Comparison of ENCODE assay signal across 36 mouse cellular contexts in genomic region chr6:128722959-128723358, GRCm38 (mm10). TPM values are rescaled to one million over a fixed set of nuclear protein-coding genes. Genes with fewer than 3 reads are reported as not detected.
"Had no signal": no experiment of that assay in that cellular context is flagged by ENCODE, and none has a peak within 500 bp of the region (broad histone marks: within the 10 kb centered on the region; RNA-seq: fewer than 3 reads in every experiment).

Gene Klrb1 (minus strand): TSS chr6:128723059.

- H3K4me3 ChIP-seq: left cerebral cortex, adult 2 months; limb, embryonic 10.5 days; limb, embryonic 12.5 days; limb, embryonic 13.5 days; limb, embryonic 15.5 days; liver, embryonic 12.5 days; liver, embryonic 13.5 days; liver, embryonic 15.5 days; lung, embryonic 15.5 days; megakaryocyte, embryonic 14.5 days; midbrain, embryonic 10.5 days; midbrain, embryonic 12.5 days; midbrain, embryonic 13.5 days; midbrain, embryonic 15.5 days; myocyte had no signal

- DNase-seq: left cerebral cortex, postnatal 4 days; liver; liver, embryonic 13.5 days; liver, postnatal 0 days; lung, adult 18-20 months; lung, adult 2 months; lung, embryonic 14.5 days; lung, postnatal 10 days; lung, postnatal 14 days; lung, postnatal 36 days; lung, postnatal 4 days; midbrain, embryonic 14.5 days had no signal

- H3K27ac ChIP-seq: left cerebral cortex, adult 2 months; limb, embryonic 10.5 days; limb, embryonic 12.5 days; limb, embryonic 13.5 days; limb, embryonic 15.5 days; liver, embryonic 12.5 days; liver, embryonic 13.5 days; liver, embryonic 14.5 days; liver, embryonic 15.5 days; lung, embryonic 15.5 days; macrophage; midbrain, embryonic 10.5 days; midbrain, embryonic 12.5 days; midbrain, embryonic 13.5 days; midbrain, embryonic 15.5 days had no signal

- H3K27me3 ChIP-seq: limb, embryonic 12.5 days; limb, embryonic 13.5 days; limb, embryonic 15.5 days; liver, embryonic 12.5 days; liver, embryonic 13.5 days; liver, embryonic 15.5 days; lung, embryonic 15.5 days; megakaryocyte, embryonic 14.5 days; midbrain, embryonic 12.5 days; midbrain, embryonic 13.5 days; midbrain, embryonic 15.5 days had no signal

- H3K36me3 ChIP-seq: limb, embryonic 10.5 days; limb, embryonic 12.5 days; limb, embryonic 13.5 days; limb, embryonic 15.5 days; liver, embryonic 12.5 days; liver, embryonic 13.5 days; liver, embryonic 15.5 days; lung, embryonic 15.5 days; midbrain, embryonic 10.5 days; midbrain, embryonic 12.5 days; midbrain, embryonic 13.5 days; midbrain, embryonic 15.5 days had no signal

- H3K4me1 ChIP-seq: limb, embryonic 10.5 days; limb, embryonic 12.5 days; limb, embryonic 13.5 days; limb, embryonic 15.5 days; liver, embryonic 12.5 days; liver, embryonic 13.5 days; liver, embryonic 15.5 days; lung, embryonic 15.5 days; megakaryocyte, embryonic 14.5 days; midbrain, embryonic 10.5 days; midbrain, embryonic 12.5 days; midbrain, embryonic 13.5 days; midbrain, embryonic 15.5 days had no signal

RNA-seq across cellular contexts. Expression of gene Klrb1, which starts in this region (rescaled TPM):
- polyA plus RNA-seq: limb, embryonic 10.5 days; limb, embryonic 11.5 days; limb, embryonic 12.5 days; limb, embryonic 13.5 days; limb, embryonic 14.5 days; limb, embryonic 15.5 days; liver, adult 2 months; liver, embryonic 11.5 days; liver, embryonic 12.5 days; liver, embryonic 13.5 days; liver, embryonic 14.5 days; liver, embryonic 15.5 days; liver, embryonic 16.5 days; liver, postnatal 0 days; lung, adult 2 months; lung, embryonic 14.5 days; lung, embryonic 15.5 days; lung, embryonic 16.5 days; lung, postnatal 0 days; macrophage; midbrain, embryonic 10.5 days; midbrain, embryonic 11.5 days; midbrain, embryonic 12.5 days; myocyte had no signal
